Mouse (Mus musculus) testis, adult 2 months (tissue): ENCODE results near the gene Golt1a. TPM values are rescaled to one million over a fixed set of nuclear protein-coding genes. Genes with fewer than 3 reads are reported as not detected.

Source experiments
- H3K27ac ChIP-seq: fragments of 200-500 bp; 2 replicates; pipeline ENCODE4 v1.5.1; 2012; ENCODE audit warnings: low read depth, low read length; ENCODE audit not compliant: control insufficient read depth, insufficient read depth
- H3K27me3 ChIP-seq: fragments of 200-500 bp; 2 replicates; pipeline ENCODE4 v1.6.1; 2012; ENCODE audit warnings: mild to moderate bottlenecking, low read length, moderate library complexity; ENCODE audit not compliant: control insufficient read depth, insufficient read depth
- H3K36me3 ChIP-seq: fragments of 200-500 bp; 2 replicates; pipeline ENCODE4 v1.6.1; 2012; ENCODE audit warnings: mild to moderate bottlenecking, low read length; ENCODE audit not compliant: control insufficient read depth, insufficient read depth
- H3K4me1 ChIP-seq: fragments of 200-500 bp; 2 replicates; pipeline ENCODE4 v1.6.1; 2012; ENCODE audit warnings: low read length; ENCODE audit not compliant: control insufficient read depth, insufficient read depth
- H3K4me3 ChIP-seq: fragments of 200-500 bp; 2 replicates; pipeline ENCODE4 v1.5.1; 2012; ENCODE audit warnings: low read depth, mild to moderate bottlenecking, low read length, moderate library complexity, mixed read lengths; ENCODE audit not compliant: control insufficient read depth
- CTCF ChIP-seq: fragments of 200-500 bp; IDR thresholded peaks from 2 replicates; pipeline ENCODE4 v1.5.1; 2012; ENCODE audit warnings: low read depth, mild to moderate bottlenecking, inconsistent platforms, low read length, moderate library complexity; ENCODE audit not compliant: control insufficient read depth, insufficient read depth, insufficient replicate concordance
- POLR2A ChIP-seq: fragments of 200-500 bp; IDR thresholded peaks from 2 replicates; pipeline ENCODE4 v1.6.1; 2012; ENCODE audit warnings: low read depth, mild to moderate bottlenecking, inconsistent platforms, low read length, moderate library complexity; ENCODE audit not compliant: control insufficient read depth
- polyA plus RNA-seq: library from polyadenylated mRNA; depleted of rRNA; stranded (reverse); fragments of >200 nt; gene quantifications from 2 replicates; pipeline ENCODE4 v1.2.3, GENCODE M21; 2012

Gene Golt1a
- polyA plus RNA-seq, 1 experiment, result not detected

DNA sequence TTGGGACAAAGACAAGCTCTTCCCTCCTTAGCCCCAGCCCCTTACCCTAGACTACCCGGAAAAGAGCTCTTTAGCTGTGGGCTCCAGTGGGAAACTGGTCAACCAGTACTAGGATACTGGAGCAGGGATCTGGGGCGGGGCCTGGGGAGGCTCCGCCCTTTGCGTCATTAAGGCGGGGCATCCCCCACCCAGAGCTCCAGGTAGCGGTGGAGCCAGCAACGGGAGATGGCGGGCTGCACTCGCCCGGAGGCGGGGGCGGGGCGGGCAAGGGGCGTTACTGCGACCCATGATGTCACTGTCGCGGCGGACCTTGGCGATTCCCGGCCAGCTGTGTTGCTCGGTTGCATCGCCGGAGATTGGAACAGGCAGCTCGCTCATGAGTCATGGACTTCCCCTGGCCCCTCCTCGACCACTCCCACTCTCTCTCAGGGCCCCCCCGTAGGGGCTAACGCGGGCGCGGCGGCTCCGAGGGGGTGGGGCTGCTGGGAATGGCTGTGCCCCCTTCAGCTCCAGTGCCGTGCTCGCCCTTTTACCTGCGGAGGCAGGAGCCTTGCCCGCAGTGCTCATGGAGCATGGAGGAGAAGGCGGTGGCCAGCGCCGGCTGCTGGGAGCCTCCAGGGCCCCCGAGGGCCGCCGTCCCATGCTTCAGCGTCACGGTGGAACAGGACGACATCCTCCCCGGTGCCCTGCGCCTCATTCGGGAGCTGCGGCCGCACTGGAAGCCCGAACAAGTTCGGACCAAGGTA, 53.8 kb downstream of the Golt1a start, which contains the start of gene Etnk2:
TSS of gene Etnk2 (plus strand) at position 297 of the 746 bp plus-strand sequence.
- Histone ChIP-seq H3K27me3 (no peaks in the 10 kb centered on the region), H3K27ac (peak within 1 kb of the TSS; percentile 76)
- no peak; the same call in 1 of the 2 replicates for TF ChIP-seq POLR2A
- TF ChIP-seq CTCF, result no peak

DNA sequence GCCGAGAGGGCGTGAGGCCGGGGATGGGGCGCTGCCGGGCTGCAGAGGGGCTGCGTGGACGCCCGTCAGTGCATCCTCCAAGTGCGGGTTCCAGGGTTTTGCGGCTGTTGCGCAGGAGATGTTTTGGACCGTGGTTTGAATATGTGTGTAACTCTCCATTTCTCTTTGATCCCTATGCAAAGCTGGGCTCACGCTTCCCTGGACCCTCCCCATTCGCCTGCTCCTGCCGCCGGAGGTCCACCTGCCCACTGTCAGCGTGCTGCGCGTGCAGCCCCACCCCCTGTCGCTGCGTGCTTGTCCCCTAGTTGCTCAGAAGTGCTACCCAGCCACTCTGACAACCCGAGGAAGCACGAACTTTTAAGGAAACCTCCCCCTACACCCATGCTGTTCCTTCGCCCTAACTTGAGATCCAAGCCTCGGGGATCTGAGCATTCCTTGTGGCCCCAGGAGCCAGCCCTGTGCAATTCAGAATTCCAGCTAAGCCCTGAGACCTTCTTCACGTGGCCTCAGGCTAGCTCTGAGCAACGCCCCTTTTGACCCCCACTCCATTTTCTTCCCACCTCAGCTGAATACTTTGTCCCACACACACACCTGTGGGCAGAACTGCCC, 54.5 kb downstream of the Golt1a start:
- H3K27me3 ChIP-seq, result no peaks in the 10 kb centered on the region
- H3K36me3 ChIP-seq, result no peaks in the 10 kb centered on the region
- TF ChIP-seq POLR2A (no peak), CTCF (no peak)
- peaks cover 17% of the 10 kb centered on the region for H3K4me1 ChIP-seq
- peak overlapping the region; percentile 77 for H3K4me3 ChIP-seq
- peak overlapping the region; percentile 76 for H3K27ac ChIP-seq

More for the DNA sequence above, 53.8 kb downstream of the Golt1a start, which contains the start of gene Etnk2:
- Histone ChIP-seq H3K36me3 (no peaks in the 10 kb centered on the region), H3K4me3 (peak within 1 kb of the TSS; percentile 77), H3K4me1 (peaks cover 17% of the 10 kb centered on the region)

DNA sequence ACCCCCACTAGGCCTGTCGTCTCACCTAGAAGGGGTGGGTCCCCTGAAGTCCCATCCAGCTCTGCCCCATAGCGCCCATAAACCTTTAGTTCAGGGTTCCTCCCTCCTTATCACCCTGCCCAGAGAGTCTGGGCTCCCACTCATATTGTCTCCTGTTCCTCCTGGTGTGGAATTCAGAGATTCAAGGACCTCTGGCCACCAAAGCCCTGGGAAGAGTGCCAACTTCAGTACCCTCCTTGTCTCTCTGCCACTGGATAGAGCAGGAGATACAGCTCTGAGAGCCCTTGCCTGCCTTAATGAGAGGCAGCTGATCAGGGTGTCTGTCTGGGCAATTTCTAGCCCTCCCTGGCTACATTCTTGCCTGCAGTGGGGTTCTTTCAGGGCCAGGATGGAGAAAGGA, 55.3 kb downstream of the Golt1a start:
- H3K4me1 ChIP-seq, result peaks cover 17% of the 10 kb centered on the region
- H3K4me3 ChIP-seq, result peak overlapping the region; percentile 48; the same call in 1 of the 2 replicates
- TF ChIP-seq POLR2A, result peak; percentile 50; the same call in 1 of the 2 replicates
- TF ChIP-seq CTCF, result no peak
- no peaks in the 10 kb centered on the region for H3K36me3 ChIP-seq
- H3K27ac ChIP-seq, result peak overlapping the region; percentile 76
- no peaks in the 10 kb centered on the region for H3K27me3 ChIP-seq

DNA sequence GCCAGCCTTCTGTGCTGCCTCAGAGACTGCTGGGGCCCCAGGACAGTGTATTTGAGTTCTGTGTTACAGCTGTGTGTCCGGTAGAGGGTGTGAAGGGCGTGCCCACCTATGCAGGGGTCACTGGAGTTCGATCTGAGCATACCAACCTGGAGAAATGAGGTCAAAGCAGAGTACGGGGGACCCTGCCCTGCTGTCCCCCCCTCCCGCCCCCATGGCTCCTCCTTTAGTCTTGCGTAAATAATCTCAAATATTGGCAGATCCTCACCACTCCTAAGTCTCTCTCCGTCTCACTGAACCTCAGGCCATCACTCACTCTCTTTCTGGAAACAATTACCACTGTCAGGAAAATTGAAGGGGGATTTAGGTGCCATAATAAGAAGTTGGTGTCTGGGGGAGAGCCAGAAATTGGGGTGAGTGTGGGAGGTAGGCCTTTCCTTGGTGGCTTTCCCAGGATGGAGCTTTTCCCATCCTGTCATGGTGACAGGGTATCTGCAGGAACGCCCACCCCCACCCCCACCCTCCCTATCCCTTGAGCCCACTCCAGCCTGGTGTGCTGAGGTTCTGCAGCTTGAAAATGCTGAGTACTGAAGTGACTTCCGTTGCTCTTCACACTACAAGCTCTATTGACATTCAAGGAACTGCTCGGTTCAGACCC, 57.5 kb downstream of the Golt1a start:
- Histone ChIP-seq H3K27me3 (no peaks in the 10 kb centered on the region), H3K4me3 (no peak overlapping the region), H3K27ac (peak overlapping the region; percentile 19), H3K36me3 (no peaks in the 10 kb centered on the region), H3K4me1 (peaks cover 17% of the 10 kb centered on the region)
- no peak for TF ChIP-seq POLR2A
- no peak for TF ChIP-seq CTCF

DNA sequence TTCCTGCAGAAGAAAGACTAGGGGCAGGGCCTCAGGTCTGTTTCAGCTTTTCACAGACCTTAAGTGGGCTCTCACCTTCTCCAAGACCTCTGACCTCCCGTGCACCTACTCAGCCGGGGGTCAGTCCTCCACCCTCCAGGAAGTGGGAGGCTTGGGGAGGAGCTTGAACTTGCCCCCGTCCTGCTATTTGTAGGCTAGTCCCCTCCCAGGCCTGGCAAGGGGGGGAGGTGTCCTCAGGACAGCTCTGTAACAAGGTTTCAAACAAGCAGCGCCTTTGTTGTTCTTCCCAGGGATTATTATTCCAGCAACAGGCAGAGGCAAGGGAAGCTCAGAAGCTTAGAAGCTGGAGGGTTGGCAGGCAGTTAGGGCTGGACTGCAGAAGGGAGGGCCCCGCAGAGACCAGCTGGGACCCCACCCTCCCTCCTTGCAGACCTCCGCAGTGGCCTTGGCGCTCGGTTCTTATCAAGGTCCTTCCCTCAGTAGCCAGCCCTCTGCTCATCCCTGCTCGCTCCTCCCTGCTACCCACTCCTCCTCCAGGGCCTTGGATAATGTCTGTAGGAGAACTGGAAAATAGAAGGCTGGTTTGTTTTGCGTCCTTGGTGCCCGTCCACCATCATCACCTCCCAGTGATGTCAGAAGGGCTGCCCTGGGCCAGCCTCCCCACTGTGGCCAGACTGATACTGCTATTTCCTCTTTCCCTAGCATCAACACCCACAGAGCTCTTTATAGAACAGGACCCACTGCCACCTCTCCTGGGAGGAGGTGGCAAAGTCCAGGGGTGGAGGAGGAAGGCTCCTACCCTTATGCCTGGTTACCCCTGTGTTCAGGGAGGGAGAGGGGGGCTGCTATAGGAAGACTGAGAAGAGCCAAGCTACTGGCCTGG, 58.2 kb downstream of the Golt1a start:
- no peak; the same call in 1 of the 2 replicates for TF ChIP-seq POLR2A
- no peak for TF ChIP-seq CTCF
- peak overlapping the region; percentile 67 for H3K27ac ChIP-seq
- no peaks in the 10 kb centered on the region for H3K27me3 ChIP-seq
- H3K4me3 ChIP-seq, result no peak overlapping the region
- H3K4me1 ChIP-seq, result peaks cover 17% of the 10 kb centered on the region
- no peaks in the 10 kb centered on the region for H3K36me3 ChIP-seq

DNA sequence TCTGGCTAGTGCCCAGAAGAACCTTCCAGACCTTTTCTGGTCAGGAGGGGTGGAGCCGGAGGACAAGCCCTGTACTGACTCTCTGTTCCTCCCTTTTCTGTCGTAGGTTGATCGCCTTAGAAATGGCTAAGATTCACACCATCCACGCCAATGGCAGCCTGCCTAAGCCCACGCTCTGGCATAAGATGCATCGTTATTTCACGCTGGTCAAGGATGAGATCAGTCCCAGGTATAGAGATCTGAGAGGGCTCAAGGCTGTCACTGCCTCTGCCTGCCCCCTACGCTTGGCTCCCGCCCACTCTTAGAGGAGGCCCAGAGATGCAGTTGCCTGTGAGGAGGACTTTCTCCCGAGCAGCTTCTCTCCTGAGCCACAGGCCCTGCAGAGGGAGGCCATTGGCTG, 59.0 kb downstream of the Golt1a start:
- Histone ChIP-seq H3K4me3 (no peak overlapping the region), H3K27ac (peak overlapping the region; percentile 67)

More for the DNA sequence above, 59.0 kb downstream of the Golt1a start:
- Histone ChIP-seq H3K27me3 (no peaks in the 10 kb centered on the region), H3K36me3 (no peaks in the 10 kb centered on the region), H3K4me1 (peaks cover 10% of the 10 kb centered on the region)
- no peak for TF ChIP-seq CTCF
- TF ChIP-seq POLR2A, result no peak
